Mouse (Mus musculus): Measurements from ENCODE around the gene Prrt2. TPM values are rescaled to one million over a fixed set of nuclear protein-coding genes. Genes with fewer than 3 reads are reported as not detected.

Gene Prrt2
- polyA plus RNA-seq, 1 experiment from 2014 or later = 5.4 TPM

DNA sequence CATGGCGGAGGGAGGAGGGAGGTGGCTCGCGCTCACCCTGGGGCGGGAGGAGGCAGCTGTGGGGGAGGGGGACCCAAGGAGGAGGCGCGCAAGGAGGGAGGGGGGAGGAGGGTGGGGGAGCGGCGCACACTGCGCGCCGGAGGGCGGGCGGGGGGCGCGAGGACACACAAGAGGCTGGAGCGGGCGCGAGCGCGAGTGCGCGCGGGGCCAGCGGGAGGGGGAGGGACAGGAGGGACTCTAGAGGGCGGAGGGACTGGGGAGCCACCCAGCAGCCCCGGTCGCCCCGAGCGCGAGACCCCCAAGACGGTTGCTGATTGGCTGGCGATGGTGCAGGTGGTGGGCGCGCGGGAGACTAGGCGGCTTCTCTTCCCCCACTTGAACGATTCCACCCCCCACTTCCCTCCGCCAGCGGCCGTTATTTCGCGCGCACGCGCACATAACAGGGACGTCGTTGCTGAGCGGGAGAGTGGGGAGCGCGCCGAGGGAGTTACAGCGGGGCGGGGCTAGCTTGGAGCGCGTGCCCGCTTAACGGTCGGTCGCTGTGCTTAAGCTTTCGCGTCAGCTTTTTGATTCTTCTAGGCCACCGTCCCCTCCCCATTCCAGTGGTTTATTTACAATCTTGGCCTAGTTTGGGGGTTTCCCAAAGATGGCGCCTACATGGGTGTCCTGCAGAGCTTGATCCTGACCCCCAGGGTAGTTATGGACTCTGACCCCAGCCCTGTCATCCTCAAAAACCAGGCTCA, 6.1 kb upstream of the Prrt2 start, which contains the start of gene Maz:
Gene Maz (minus strand): TSS at position 54 of the 743 bp plus-strand sequence.
- Histone ChIP-seq H3K36me3 (ENCODE audit: control insufficient read depth, insufficient read depth, low read length) (peaks cover 56% of the 10 kb centered on the region), H3K27ac (ENCODE audit: low read depth, low read length) (peak within 1 kb of the TSS; percentile 100), H3K9me3 (ENCODE audit: control insufficient read depth, low read length) (no peaks in the 10 kb centered on the region), H3K4me3 (ENCODE audit: low read depth, low read length) (peak within 1 kb of the TSS; percentile 99), H3K4me2 (peak within 1 kb of the TSS; percentile 99), H3K27me3 (replicated peaks; ENCODE audit: control insufficient read depth, insufficient read depth, low read length) (no peaks in the 10 kb centered on the region), H3K4me1 (replicated peaks; ENCODE audit: control insufficient read depth, insufficient read depth, low read length) (peaks cover 43% of the 10 kb centered on the region), H3K9ac (ENCODE audit: low read depth, low read length) (peak within 1 kb of the TSS; percentile 100)
- DNase-seq (ENCODE audit: low spot score) (peak; percentile 99), ATAC-seq (replicated peaks; ENCODE audit: low FRiP score) (peak; percentile 83)
- WGBS = under 1% methylated on average over 39 of the region's 63 CpGs

DNA sequence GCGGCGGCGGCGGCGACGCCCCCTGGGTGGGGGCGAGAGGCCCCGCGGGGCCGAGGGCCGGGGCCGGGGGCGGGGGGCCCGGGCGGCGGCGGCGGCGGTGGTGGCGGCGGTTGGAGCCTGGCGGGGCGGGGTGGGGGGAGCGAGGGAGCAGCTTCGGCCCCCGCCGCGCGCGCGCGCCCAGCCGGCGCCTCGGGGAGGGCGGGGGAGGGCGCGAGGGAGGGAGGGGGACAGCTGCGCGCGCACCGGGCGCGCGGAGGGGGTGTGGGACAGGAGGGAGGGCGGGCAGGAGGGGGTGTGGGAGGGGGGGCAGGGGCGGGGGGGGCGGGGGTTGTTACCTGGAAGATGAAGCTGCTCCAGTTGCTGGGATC, 5.6 kb upstream of the Prrt2 start:
- WGBS = no CpG with 5 or more reads among the region's 48 CpGs
- Histone ChIP-seq H3K9ac (ENCODE audit: low read depth, low read length) (peak overlapping the region; percentile 100), H3K9me3 (ENCODE audit: control insufficient read depth, low read length) (no peaks in the 10 kb centered on the region), H3K27ac (ENCODE audit: low read depth, low read length) (peak overlapping the region; percentile 100), H3K4me2 (peak overlapping the region; percentile 99), H3K4me1 (replicated peaks; ENCODE audit: control insufficient read depth, insufficient read depth, low read length) (peaks cover 47% of the 10 kb centered on the region), H3K27me3 (replicated peaks; ENCODE audit: control insufficient read depth, insufficient read depth, low read length) (no peaks in the 10 kb centered on the region), H3K4me3 (ENCODE audit: low read depth, low read length) (peak overlapping the region; percentile 99), H3K36me3 (ENCODE audit: control insufficient read depth, insufficient read depth, low read length) (peaks cover 52% of the 10 kb centered on the region)
- ATAC-seq (replicated peaks; ENCODE audit: low FRiP score) (no peak; the same call in 1 of the 2 replicates), DNase-seq (ENCODE audit: low spot score) (peak; percentile 77)

DNA sequence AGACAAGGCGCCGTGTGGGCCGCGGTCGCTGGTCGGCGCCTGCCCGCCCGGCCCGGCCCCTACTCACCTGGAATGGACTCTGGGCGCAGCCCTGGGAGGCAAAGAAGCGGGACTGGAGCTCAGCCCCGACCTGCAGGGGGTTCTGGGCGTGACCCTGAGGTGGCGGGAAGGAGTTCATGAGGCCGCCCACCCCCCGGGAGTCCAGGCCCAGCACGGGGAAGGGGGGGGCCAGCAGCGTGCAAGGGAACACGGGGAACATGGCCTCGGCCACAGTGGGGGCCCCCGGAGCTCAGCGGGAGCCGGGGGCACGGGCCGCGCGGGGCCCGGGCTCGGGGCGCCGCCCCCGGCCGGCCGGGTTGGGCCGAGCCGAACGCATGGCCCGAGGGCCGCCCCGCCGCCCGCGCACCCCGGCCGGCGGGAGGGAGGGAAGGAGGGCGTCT, 5.2 kb upstream of the Prrt2 start:
- H3K4me3 ChIP-seq (ENCODE audit: low read depth, low read length) = peak overlapping the region; percentile 99
- peaks cover 48% of the 10 kb centered on the region for H3K36me3 ChIP-seq (ENCODE audit: control insufficient read depth, insufficient read depth, low read length)
- ATAC-seq (replicated peaks; ENCODE audit: low FRiP score) (peak; percentile 46), DNase-seq (ENCODE audit: low spot score) (peak; percentile 85)
- under 1% methylated on average over 32 of the region's 48 CpGs for WGBS
- no peaks in the 10 kb centered on the region for H3K9me3 ChIP-seq (ENCODE audit: control insufficient read depth, low read length)
- H3K27me3 ChIP-seq (replicated peaks; ENCODE audit: control insufficient read depth, insufficient read depth, low read length) = no peaks in the 10 kb centered on the region
- H3K27ac ChIP-seq (ENCODE audit: low read depth, low read length) = peak overlapping the region; percentile 100
- peak overlapping the region; percentile 100 for H3K9ac ChIP-seq (ENCODE audit: low read depth, low read length)
- peak overlapping the region; percentile 99 for H3K4me2 ChIP-seq
- H3K4me1 ChIP-seq (replicated peaks; ENCODE audit: control insufficient read depth, insufficient read depth, low read length) = peaks cover 47% of the 10 kb centered on the region

DNA sequence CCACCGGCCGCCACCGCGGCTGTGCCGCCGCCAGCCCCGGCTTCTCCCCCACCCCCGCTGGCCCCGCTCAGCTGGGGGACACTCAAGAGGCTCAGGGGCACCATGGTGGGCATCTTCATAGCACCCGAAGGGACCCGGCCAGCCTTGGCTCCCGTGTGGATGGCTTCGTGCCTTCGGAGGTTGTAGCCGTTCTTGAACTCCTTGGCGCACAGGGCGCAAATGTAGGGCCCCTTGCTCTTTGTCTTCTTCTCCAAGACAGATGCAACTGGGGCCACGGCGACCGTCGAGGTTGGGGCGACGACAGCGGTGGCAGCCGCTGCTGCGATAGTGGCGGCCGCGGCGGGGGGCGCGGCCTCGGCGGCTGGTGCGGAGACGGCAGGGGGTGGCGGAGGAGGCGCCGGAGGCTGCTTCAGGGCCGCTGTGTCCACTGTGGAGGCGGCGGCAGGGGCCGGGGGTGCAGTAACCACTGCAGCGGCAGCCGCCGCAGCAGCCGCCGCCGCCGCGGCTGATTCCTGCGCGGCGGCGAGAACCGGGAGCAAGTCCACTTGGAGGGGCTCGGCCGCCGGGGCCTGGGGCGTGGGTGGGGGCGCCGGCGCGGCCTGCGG, 4.6 kb upstream of the Prrt2 start:
- peak overlapping the region; percentile 99 for H3K4me2 ChIP-seq
- H3K9me3 ChIP-seq (ENCODE audit: control insufficient read depth, low read length) = no peaks in the 10 kb centered on the region
- H3K36me3 ChIP-seq (ENCODE audit: control insufficient read depth, insufficient read depth, low read length) = peaks cover 43% of the 10 kb centered on the region
- peak overlapping the region; percentile 100 for H3K9ac ChIP-seq (ENCODE audit: low read depth, low read length)
- ATAC-seq (replicated peaks; ENCODE audit: low FRiP score) = no peak
- peak overlapping the region; percentile 100 for H3K27ac ChIP-seq (ENCODE audit: low read depth, low read length)
- WGBS = under 1% methylated on average over 65 of the region's 65 CpGs
- H3K4me1 ChIP-seq (replicated peaks; ENCODE audit: control insufficient read depth, insufficient read depth, low read length) = peaks cover 48% of the 10 kb centered on the region
- H3K4me3 ChIP-seq (ENCODE audit: low read depth, low read length) = peak overlapping the region; percentile 99
- no peak for DNase-seq (ENCODE audit: low spot score)
- H3K27me3 ChIP-seq (replicated peaks; ENCODE audit: control insufficient read depth, insufficient read depth, low read length) = no peaks in the 10 kb centered on the region

DNA sequence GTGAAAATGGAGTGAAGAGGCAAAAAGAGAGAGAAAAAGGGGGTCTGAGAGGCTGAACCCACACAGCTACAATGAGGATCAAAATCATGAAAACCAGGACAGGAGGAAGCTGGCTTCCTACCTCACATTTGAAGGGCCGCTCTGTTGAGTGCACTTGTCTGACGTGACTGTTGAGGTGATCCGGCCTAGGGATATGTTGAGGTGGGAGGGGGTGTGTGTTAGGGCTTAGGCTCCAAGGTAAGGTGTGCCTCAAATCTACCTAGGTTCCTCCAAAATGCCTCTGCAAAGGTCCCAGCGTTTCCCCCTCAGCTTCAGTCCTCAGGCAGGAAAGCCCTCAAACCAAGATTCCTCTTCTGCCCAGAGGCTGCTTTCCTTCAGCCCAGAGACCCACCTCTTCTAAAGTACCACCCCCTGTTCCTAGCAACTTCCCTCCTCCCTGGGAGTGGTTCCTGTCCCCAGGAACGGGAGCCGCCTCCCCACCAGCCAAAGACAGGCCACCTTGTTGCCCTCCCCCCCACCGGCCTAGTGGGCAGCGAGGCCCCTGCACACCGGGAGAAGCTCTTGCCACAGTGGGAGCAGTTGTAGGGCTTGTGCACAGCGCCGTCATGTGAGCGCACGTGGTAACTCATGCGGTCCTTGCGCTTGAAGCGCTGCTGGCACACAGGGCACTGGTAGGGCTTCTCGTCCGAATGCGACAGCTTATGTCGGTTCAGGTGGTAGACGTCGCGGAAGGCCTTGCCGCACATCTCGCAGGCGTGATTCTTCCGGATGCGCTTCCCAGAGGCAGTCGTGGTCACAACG, 3.9 kb upstream of the Prrt2 start:
- peak; percentile 42 for ATAC-seq (replicated peaks; ENCODE audit: low FRiP score)
- Histone ChIP-seq H3K9me3 (ENCODE audit: control insufficient read depth, low read length) (no peaks in the 10 kb centered on the region), H3K27me3 (replicated peaks; ENCODE audit: control insufficient read depth, insufficient read depth, low read length) (no peaks in the 10 kb centered on the region), H3K4me3 (ENCODE audit: low read depth, low read length) (peak overlapping the region; percentile 99), H3K4me1 (replicated peaks; ENCODE audit: control insufficient read depth, insufficient read depth, low read length) (peaks cover 54% of the 10 kb centered on the region), H3K36me3 (ENCODE audit: control insufficient read depth, insufficient read depth, low read length) (peaks cover 43% of the 10 kb centered on the region), H3K4me2 (peak overlapping the region; percentile 99), H3K9ac (ENCODE audit: low read depth, low read length) (peak overlapping the region; percentile 100), H3K27ac (ENCODE audit: low read depth, low read length) (peak overlapping the region; percentile 100)
- under 1% methylated on average over 30 of the region's 30 CpGs for WGBS
- peak; percentile 80 for DNase-seq (ENCODE audit: low spot score)

DNA sequence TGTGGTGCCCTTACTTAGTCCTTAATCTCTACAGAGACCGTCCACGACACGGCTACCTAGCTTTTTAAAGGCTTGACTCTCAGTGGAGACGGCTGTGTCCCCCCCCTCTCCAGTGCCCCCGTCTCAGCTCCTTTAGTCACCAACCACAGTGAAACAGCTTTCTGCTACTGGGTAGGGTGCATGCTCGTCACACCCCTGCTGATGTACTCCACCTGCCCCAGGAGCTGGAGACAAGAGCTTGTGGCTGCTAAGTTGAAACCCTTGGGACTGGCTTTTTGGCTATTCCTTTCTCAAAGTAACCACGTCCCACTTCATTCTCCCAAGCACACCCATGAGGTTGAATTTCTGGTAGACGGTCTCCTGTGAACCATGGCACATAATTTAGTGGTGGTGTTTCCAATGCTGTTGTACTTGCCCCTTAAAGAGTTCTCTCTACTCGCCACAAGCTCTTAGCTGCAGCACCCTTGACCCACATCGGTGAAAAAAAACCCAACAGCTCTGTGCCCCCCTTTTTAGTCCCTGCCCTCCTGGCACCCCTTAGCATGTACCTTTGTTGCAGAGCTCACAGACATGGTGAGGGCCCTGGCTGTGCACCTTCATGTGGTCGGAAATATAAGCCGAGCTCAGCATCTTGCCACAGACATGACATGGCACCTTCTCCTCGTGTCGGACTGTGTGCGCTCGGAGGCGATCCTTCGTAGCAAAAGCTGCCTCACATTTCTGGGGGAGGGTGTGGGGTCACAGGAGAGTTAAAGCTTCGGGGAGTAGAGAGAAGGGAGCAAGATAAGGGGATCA, 3.1 kb upstream of the Prrt2 start:
- ATAC-seq (replicated peaks; ENCODE audit: low FRiP score) (no peak), DNase-seq (ENCODE audit: low spot score) (no peak)
- peak overlapping the region; percentile 99 for H3K4me2 ChIP-seq
- no peaks in the 10 kb centered on the region for H3K27me3 ChIP-seq (replicated peaks; ENCODE audit: control insufficient read depth, insufficient read depth, low read length)
- peak overlapping the region; percentile 100 for H3K9ac ChIP-seq (ENCODE audit: low read depth, low read length)
- H3K36me3 ChIP-seq (ENCODE audit: control insufficient read depth, insufficient read depth, low read length) = peaks cover 39% of the 10 kb centered on the region
- 25% methylated on average over 19 of the region's 19 CpGs for WGBS
- H3K9me3 ChIP-seq (ENCODE audit: control insufficient read depth, low read length) = no peaks in the 10 kb centered on the region
- peaks cover 60% of the 10 kb centered on the region for H3K4me1 ChIP-seq (replicated peaks; ENCODE audit: control insufficient read depth, insufficient read depth, low read length)
- H3K4me3 ChIP-seq (ENCODE audit: low read depth, low read length) = peak overlapping the region; percentile 99
- peak overlapping the region; percentile 100 for H3K27ac ChIP-seq (ENCODE audit: low read depth, low read length)

DNA sequence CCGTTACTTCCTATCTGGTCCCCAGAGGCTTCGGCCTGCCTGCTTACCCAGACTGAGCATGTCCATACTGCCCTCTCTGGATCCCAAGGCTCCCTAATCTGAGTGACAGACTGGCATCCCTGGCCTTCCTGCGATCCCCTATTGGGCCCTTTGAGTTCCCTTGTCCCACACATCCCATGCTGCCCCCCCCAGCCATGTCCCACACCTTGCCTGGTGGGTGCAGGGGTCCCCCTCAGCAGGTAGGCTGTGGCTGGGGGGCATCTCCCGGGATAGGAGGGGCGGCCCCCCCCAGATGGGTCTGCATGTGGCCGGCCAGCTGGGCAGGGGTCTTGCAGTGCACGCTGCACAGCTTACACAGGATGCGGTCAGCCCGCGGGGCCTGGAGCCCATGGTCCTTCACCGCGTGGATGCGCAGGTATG, 2.3 kb upstream of the Prrt2 start:
- Histone ChIP-seq H3K9ac (ENCODE audit: low read depth, low read length) (peak overlapping the region; percentile 100), H3K9me3 (ENCODE audit: control insufficient read depth, low read length) (no peaks in the 10 kb centered on the region), H3K27me3 (replicated peaks; ENCODE audit: control insufficient read depth, insufficient read depth, low read length) (no peaks in the 10 kb centered on the region), H3K4me1 (replicated peaks; ENCODE audit: control insufficient read depth, insufficient read depth, low read length) (peaks cover 59% of the 10 kb centered on the region), H3K4me3 (ENCODE audit: low read depth, low read length) (peak overlapping the region; percentile 99), H3K27ac (ENCODE audit: low read depth, low read length) (peak overlapping the region; percentile 38), H3K36me3 (ENCODE audit: control insufficient read depth, insufficient read depth, low read length) (peaks cover 35% of the 10 kb centered on the region), H3K4me2 (peak overlapping the region; percentile 99)
- DNase-seq (ENCODE audit: low spot score) (no peak), ATAC-seq (replicated peaks; ENCODE audit: low FRiP score) (no peak)
- 83% methylated on average over 13 of the region's 13 CpGs for WGBS

All from liver, embryonic 11.5 days (tissue).